Mouse (Mus musculus) heart, postnatal 10 days (tissue): ENCODE measurements around the gene Mcfd2. TPM values are rescaled to one million over a fixed set of nuclear protein-coding genes. Genes with fewer than 3 reads are reported as not detected.
"Not testable (repeated sequence)": the region's sequence is repeated elsewhere in the genome, so short reads cannot be mapped to it uniquely, and the experiment has no call there.

Experiments
- DNase-seq, 2 experiments: peaks; one replicate each; pipeline ENCODE4 v3.0.0; 2021
- intact Hi-C: fragments of 180-260 bp; cut with DNase I; formaldehyde crosslinking; loops from one replicate; pipeline ENCODE4 v1.15.1; 2025
- total RNA-seq, 2 experiments: library from RNA; stranded (reverse); gene quantifications; 2 replicates each; pipeline ENCODE4 v1.2.3; 2021

Mcfd2 gene
- 10 to 100 TPM; 41.4 to 43.2 TPM for total RNA-seq

DNA sequence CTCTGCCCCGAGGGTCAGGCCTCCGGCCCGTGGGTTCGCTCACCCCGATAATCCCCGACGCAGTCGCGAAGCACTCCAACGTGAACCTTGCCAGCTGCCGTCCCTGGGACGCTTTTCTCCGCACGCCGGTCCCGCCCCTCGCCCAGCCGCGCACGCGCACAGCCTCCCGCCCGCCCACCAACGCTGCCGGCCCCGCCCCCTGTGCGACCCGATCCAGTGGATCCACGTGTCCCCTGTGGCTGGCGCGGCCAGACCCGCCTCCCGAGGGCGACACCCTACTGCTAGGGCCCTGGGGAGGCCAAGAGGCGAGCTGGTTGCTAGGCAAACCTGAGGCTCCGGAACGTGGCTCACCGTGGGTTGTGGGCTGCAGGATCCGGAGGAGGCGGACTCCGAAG lies at the start of gene Mcfd2:
Gene Mcfd2, minus strand, starts transcription at position 144 of the 395 bp plus-strand sequence.
- peak; percentile 94 to 96 for DNase-seq
- intact Hi-C loops: loop anchor here (1.0 to 10.0 kb wide), 2 partner anchors 17 to 1121 kb away; partner anchors contain the start of genes Srbd1 and Ttc7

DNA sequence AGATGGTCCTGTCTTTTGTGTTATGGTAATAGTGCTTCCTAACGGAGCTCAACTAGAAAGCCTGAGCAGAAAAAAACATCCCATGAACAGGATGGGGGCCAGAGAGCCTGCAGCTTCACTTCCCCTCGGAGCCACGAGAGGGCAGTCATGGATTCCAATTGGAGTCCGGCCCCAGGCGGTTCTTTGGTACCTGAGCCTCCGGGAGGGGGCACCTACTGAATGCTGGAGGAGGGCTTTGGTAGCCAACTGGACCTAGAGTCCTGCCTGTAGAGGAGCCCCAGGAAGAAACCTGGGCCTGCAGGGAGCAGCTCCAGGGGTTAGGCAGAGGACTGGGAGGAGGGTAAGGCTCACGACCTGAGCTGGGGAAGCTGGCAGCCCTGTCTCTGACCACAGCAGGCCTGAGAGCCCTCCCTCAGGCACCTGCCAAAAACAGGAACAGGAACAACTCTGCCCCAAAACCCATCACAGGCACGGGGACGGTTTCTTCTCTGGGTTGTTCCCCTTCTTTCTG lies 49.3 kb upstream of the Mcfd2 start:
- DNase-seq: peak; percentile 95 to 97
- intact Hi-C loops: loop anchor here (1.0 to 5.0 kb wide), 5 partner anchors 112 to 347 kb away; partner anchors contain the start of genes Calm2 and Stpg4

DNA sequence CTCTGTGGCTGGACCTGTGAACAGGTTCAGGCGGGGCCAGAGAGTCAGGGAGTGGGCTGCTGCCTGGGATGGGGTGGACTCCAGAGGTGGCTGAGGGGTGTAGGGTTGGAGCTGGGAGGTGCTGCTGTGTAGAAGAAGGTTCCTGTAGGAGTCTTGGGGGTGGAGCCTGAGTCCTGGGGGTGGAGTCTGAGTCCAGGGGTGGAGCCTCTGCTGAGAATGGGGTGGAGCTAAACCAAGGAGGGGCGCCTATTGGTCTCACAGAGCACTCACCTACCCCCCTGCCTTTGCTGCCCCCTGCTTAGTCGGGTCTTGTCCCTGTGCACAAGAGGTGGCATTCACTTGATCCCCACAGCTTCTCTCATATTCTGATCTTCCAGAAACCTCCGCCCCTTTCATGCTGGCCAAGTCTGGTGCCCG lies 48.8 kb upstream of the Mcfd2 start:
- DNase-seq: no peak
- intact Hi-C loops: loop anchor here (2.0 kb wide), 2 partner anchors 132 to 218 kb away; partner anchors contain the start of gene Calm2

DNA sequence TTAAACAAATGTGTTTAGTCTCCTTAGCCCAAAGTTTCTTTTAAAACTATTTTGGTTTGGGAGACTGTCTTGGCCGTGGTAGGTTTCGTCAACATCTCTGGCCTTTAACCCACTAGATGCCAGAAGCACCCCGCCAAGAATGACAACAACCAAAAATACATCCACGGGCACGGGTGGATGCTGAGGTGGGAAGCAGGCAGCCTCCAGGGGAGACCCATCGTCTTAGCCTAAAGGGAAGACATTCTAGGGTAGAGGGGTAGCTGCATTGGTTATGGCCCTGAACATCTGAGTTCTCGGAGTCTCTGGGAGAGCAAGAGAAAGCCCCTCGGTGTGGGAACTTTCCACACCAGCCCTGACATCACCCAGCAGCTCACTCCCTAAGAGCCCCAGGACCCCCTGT lies 48.4 kb upstream of the Mcfd2 start:
- intact Hi-C loops: loop anchor here (2.0 kb wide), 2 partner anchors 133 to 219 kb away; partner anchors contain the start of gene Calm2
- no peak for DNase-seq

DNA sequence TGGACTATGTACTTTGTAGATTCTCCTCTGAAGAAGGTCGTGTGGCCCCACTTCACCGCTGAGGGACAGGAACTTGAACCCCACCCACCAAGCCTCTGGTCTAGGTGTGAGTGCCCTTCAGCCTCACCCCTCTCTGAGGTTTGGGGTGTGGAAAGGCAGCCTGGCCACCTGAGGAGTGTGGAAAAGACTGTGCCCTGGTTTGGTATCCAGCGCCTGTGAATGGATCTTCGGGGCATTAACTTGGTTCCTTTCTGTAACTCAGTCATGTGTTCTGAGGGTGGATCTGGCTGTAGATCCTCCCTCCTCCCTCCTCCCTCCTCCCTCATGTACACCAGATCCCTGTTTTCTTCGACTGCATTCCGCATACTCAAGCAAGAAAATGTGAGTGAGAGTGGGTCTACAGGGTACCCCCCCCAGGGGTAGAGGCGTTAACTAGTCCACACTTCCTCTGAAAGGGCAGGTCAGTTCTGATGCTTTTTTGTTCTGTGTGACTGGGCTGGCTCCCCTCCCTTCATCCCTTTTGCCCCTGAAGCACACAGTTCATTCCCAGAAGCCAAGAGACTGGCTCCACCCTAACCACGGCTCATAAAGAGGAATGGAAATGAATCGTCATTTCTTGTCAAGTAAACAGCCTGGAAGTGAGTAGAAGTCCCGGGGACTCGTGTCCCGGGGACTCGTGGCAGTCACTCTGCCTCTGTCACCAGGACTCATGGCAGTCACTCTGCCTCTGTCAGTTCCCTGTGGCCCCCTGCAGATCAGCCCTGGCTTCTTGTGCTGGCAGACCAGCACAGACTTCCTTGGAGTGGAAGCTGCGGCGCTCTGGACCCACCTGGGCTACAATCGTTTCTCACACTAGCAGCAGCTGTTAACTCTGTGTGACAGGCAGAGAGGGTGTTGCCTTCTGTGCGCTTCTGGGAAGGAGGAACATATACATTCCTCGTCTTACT lies 47.5 kb upstream of the Mcfd2 start:
- DNase-seq: peak in 1 of 2 experiments; percentile 27
- intact Hi-C loops: no loop called here

DNA sequence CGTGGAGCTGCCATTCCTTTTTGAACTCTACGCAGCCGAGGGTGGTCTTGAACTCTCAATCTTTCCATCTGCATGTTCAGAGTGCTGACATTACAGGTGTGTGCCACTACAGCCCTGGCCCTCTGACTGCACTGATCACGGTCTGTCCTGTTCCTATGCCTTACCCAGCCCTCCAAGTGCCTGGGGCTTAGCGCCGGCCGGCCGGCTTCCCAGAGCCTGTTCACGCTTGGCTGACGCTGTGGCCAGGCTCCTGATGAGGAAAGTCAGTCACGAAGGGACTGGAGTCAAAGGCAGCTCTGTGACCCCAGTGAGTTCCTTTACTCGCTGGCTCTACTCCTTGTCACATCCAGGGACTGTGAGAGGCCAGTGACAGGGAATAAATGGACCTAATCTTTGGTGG lies 46.6 kb upstream of the Mcfd2 start:
- intact Hi-C loops: no loop called here

DNA sequence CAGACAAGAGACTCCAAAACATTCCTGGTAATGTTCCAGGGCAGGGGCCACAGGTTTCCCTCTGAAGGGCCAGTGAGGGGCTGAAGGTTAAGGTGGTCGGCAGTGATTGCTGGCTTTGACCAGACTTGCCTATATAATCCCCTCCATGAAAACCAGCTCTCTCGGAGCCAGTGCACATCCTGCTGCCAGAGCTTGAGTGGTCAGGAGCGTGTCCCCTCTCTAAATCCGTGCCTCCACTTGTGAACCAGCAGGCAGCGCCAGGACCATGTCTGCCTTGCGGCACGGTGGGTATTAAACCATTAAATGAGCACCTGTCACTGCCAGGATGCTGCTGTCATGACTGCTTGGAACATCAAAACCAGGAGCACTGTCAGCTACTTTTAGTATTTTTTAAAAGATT lies 44.8 kb upstream of the Mcfd2 start:
- DNase-seq: no peak
- intact Hi-C loops: no loop called here

More for the DNA sequence above, 46.6 kb upstream of the Mcfd2 start:
- peak in 1 of 2 experiments; percentile 33 for DNase-seq

DNA sequence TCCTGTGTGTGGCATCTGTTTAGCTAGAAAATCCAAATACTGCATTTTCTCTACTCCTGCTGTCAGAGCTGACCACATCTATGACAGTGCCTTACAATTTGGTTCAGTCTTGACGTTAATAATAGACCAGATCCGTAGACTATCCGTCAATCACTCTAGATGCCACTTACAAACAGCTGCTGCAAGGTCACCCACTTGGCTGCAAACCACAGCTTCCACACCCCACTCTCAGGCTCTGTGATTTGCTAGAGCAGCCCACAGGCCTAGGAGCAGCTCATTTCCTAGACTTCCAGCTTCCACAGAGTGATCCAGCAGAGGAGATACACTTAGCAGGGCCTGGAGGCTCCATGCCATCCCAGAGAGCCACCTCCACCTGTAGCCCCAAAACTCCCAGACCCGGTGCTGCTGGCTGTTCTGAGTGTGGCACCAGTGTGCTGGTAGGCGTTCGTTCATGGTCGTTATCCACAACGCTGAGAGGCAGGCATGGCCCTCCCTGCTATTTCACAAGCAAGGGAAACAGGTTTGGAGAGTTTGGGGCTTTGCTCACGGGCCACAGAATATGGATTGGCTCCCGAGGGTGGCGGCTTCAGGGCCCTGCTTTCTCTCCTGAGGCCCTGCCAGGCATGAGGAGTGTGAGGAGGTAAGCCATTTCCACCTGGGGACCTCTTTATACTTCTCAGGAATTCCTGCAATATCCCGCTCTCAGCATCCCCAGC lies 43.5 kb upstream of the Mcfd2 start:
- intact Hi-C loops: no loop called here
- no peak for DNase-seq

DNA sequence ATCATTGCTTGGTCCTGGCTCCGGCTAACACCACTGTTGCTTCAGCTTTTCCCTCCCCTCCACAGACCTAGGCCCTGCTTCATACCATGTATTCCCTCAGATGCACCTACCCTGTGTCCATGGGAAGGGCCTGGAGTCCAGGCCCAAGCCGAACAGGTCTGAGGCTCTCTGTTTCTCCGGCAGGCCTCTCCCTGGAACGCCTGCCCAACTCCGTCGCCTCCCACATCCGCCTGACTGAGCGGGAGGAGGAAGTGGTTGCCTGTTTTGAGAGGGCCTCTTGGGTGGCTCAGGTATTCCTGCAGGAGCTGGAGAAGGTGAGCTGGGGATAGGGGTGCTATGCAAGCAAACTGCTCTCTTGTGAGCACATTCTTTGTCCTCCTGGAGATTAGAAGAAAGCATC lies 41.0 kb upstream of the Mcfd2 start:
- intact Hi-C loops: no loop called here
- DNase-seq: no peak

DNA sequence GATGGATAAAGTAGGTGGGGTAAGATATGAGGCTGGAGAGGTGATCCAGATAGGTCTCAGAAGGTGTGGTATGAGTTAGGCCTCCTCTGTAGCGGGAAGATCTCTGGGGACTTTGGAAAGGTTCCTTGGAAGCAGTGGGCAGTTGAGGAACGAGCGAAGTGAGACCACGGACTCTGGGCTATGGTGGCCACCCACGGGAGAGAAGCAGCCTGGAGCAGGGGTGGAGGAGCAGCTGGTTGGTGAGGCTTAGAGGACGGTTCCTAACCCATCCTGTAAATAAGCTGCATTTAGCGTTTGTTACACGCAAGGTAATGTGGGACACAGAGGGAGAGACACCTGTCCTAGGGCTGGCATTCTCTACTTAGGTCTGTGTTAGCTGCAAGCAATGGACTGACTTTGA lies 39.3 kb upstream of the Mcfd2 start:
- DNase-seq: no peak
- intact Hi-C loops: no loop called here

DNA sequence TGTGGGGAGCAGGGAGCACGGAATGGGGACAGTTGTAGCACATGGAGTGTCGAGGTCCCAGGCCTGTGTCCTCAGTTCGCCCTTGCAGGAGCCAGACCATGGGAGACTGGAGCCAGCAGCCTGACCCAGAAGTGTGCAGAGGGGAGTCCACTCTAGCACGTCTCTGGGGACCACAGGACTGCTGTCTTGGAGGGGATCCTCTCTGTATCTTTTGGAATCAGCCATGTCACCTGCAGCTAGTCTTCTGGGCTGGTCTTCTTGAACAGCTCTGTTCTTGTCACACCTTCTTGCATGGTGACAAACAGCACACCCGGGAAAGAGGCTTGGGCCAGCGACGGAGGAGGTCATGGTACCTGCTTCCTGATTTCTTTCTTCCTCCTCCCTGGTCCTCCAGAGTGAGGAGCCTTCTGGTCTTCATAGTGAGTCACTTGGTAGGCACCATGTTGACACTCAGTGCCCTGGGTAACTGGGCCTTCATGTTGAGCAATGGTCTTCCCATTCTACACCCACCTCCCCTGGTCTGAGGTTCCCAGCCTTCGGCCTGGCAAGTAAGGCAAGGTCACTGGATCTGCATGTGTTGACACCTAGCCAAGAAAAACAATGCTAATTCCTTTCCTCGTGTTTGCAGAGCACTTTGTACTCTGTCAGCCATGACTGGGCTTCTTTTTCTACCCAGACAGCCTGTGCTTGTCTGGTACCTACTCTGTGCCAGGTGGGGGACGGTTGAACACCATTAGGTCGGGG lies 38.6 kb upstream of the Mcfd2 start:
- intact Hi-C loops: no loop called here
- DNase-seq: no peak

DNA sequence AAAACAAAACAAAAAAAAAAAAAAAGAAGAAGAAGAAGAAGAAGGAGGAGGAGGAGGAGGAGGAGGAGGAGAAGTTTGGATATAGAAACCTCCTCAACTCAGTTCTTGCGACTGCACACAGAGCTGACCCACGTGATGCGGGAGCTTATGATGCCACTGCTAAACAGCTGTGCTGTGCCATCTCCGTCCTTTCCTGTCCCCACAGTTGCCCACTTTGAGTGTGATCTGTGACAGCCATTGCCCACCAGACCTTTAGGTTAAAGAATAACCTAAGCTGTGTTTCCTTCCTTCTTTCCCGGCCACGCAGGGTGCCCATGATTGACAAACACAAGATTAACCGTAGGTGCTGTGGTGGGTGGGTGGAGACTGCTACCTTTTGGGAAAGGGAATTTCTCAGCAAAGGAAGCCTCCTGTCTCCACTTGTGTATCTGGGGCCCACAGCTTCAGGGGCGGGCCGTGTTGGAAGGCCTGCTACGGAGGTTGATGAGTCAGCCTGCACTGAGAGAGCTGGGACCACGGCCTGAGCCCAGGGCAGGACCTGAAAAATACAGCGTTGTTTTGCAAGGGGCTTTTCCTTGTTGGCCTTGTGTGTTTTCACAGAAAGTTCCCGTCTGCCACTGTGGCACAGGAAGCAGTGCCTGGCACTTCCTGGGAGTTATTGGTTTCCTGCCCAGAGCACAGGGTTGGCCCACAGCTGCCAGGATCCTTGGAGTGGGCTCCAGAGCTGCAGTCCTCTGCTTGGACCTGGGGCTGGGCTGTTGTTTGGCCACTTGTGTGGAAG lies 36.5 kb upstream of the Mcfd2 start:
- DNase-seq: no peak
- intact Hi-C loops: no loop called here

DNA sequence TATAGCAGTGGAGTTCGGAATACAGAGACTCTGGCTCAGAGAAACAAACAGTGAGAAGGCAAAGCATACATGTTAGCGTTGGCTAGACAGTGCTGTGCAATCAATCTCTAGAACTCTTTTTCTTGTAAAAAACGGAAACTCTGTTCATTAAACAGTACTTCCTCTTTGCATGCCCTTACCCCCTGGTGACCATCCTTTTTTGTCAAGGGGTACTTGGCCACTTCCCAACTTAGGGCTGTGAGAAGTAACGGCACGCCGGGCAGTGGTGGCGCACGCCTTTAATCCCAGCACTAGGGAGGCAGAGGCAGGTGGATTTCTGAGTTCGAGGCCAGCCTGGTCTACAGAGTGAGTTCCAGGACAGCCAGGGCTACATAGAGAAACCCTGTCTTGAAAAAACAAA lies 35.9 kb upstream of the Mcfd2 start:
- intact Hi-C loops, DNase-seq: not testable (repeated sequence)

DNA sequence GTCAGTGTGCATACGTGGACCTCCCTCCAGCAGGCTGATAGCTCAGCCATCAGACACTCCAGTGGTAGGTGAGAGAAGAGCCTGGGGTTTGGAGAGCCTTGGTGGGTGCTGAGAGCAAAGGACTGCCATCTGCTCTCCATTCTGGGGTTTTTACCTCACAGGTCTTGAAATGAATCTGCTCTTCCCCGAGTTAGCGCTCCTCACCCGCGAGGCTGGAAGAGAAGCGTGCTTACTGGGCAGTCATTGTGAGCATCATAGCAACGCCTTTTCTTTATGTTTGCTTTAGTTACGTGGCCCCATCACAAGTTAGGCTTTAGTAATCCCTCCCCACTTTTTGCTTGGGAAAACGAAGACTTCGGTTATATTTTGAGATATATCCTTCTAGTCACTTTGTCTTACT lies 34.6 kb upstream of the Mcfd2 start:
- DNase-seq: no peak
- intact Hi-C loops: no loop called here

DNA sequence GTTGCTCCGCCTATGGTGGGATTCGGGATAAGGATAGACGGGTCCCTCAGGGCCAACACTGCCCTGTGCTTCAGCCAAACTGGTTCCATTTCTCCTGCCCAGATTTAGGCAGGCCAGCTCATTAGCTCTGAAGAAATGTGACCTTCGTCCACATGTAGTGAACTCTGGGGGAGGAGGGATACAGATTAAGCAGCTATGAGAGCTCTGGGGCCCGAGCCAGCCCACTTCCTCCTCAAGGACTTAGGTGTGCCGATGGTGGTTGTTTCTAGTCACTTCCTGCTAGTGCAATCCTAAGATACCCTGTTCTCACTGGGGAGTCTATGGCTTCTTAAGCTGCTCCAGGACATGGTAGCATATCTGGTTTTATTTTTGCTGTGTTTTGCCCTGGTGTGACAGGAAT lies 33.2 kb upstream of the Mcfd2 start:
- intact Hi-C loops: no loop called here
- no peak for DNase-seq

DNA sequence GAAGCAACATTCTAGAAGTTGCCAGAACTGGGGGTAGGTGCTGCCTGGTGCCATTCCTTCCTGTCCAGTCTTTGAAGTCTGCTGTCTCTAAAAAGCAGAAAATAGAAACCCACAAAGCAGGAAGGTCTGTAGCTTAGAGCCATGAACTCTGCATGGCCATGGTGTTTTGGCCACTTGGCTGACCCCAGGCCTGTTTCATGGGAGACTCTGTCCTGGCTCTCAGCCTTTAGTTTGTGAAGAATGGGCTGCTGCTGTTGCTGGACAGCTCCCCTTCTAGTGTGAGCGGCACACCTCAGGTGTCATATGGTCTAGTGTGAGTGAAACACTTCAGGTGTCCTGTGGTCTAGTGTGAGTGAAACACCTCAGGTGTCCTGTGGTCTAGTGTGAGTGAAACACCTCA lies 31.0 kb upstream of the Mcfd2 start:
- intact Hi-C loops, DNase-seq: not testable (repeated sequence)

DNA sequence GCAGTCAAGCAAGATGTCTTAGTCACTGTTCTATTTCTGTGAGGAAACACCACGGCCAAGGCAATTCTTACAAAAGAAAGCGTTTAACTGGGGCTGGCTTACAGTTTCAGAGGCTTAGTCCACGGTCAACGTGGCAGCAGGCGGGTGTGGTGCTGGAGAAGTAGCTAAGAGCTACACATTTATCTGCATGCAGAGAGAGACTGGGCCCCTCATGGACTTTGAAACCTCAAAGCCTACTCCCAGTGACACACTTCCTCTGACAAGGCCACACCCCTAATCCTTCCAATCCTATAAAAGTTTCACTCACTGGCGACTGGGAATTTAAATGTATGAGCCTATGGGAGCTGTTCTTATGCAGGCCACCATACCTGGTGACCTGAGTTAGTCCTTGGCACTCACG lies 30.0 kb upstream of the Mcfd2 start:
- intact Hi-C loops: no loop called here
- no peak for DNase-seq

DNA sequence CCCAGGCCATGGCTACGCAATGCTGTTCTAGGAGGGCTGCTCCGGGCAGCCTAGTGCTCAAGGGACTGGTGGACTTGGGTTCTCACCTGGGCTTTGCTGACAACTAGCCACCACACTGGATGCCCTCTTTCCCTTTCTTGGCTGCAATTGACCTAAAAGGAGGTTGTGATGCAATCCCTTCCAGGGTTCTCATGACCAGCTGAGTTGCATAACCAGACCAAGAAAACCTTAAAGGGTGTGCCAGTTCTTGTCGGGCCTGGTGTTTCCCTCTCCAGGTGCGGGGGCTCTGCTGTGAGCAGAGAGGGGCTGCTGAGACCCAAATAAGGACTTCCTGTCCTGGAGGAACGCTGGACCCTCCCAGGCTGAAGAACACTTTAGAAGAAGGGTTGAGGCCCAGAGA lies 27.4 kb upstream of the Mcfd2 start:
- intact Hi-C loops: no loop called here
- no peak for DNase-seq

DNA sequence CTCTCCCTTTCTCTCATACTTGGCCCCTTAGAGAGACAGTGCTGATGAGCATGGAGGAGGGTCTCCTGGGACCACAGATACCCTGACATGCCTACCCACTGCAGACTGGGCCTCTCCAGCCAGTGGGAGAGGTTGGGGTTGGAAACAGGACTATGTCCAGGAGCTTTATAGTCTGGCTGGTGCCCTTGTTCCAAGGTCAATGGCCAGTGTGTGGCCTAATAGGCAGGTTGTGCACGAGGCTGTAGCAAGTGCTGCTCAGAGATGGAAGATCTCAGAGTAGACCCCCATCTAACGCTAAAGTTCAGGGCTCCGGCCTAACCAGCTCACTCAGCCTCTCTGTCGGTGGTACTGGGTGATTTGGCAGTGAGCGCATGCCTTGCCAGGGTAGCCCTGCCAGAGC lies 26.0 kb upstream of the Mcfd2 start:
- DNase-seq: no peak
- intact Hi-C loops: no loop called here

DNA sequence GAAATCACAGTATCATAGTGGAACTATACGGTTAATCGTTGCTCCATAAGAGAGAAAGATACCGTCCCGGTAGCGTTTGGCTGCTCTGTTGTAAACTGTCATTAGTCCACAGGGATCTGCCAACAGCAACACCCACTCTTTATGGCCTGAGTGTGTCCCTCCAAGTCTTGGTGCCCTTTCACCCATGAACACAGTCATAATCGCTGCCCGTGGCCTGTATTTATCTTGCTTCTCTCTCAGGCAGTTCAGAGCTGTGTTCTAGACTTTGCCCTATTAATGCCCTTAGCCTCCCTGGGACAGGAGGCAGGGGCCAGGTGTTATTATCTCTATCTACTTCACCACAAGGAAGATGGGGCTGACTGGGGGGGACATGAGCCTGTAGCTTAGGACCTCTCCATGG lies 25.3 kb upstream of the Mcfd2 start:
- intact Hi-C loops: no loop called here
- DNase-seq: no peak
